Mouse (Mus musculus): ENCODE results near the gene Acot8. TPM values are rescaled to one million over a fixed set of nuclear protein-coding genes. Genes with fewer than 3 reads are reported as not detected.

Gene Acot8
- polyA plus RNA-seq, 1 experiment from 2014 or later: 19.4 TPM

DNA sequence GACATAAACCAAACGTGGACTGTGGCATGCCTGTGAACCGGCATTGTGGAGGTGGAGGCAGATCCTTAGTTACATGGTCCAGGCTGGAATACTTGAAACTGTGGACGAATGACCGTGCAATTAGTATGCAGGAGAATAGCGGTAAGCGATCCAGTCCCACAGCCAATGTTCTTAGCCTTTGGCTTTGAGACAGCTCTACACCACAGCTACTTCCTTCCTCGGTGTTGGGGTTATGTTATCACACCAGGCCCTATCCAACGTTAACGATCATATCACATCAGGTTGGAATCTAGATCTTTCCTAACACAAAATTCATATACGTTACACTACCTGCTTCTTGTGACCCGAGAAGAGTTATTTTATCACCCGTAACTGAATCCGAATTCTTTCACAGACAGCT, 59.7 kb downstream of the Acot8 start:
- H3K4me2 ChIP-seq: peak overlapping the region; percentile 96
- 70% methylated on average over 13 of the region's 13 CpGs for WGBS
- peak overlapping the region; percentile 95 for H3K9ac ChIP-seq
- H3K9me3 ChIP-seq: no peaks in the 10 kb centered on the region
- peak overlapping the region; percentile 93 for H3K4me3 ChIP-seq
- H3K27me3 ChIP-seq: 0 out of 2 replicates have a peak, but pooled peaks cover 4% of the 10 kb centered on the region
- ATAC-seq (ENCODE audit: low FRiP score): no peak
- peaks cover 24% of the 10 kb centered on the region for H3K36me3 ChIP-seq
- peaks cover 36% of the 10 kb centered on the region for H3K4me1 ChIP-seq (replicated peaks)
- no peak overlapping the region for H3K27ac ChIP-seq

Other genes starting within 250 kb of the Acot8 start
- gene Wfdc2, start 242.5 kb downstream of the Acot8 start, polyA plus RNA-seq (2015; fragmentation: Nextera tagmentation; extraction: Ambion mirVana): 4.5 and 5.5 TPM in 2 replicates
- not detected in 2 replicates for gene Spint3, start 231.4 kb downstream of the Acot8 start, polyA plus RNA-seq (2015; fragmentation: Nextera tagmentation; extraction: Ambion mirVana)
- gene Wfdc6a, start 219.4 kb downstream of the Acot8 start, polyA plus RNA-seq (2015; fragmentation: Nextera tagmentation; extraction: Ambion mirVana): not detected in 2 replicates
- not detected in 2 replicates for gene Eppin, start 211.3 kb downstream of the Acot8 start, polyA plus RNA-seq (2015; fragmentation: Nextera tagmentation; extraction: Ambion mirVana)
- gene Wfdc6b, start 191.4 kb downstream of the Acot8 start, polyA plus RNA-seq (2015; fragmentation: Nextera tagmentation; extraction: Ambion mirVana): not detected in 2 replicates
- gene Wfdc8, start 191.3 kb downstream of the Acot8 start, polyA plus RNA-seq (2015; fragmentation: Nextera tagmentation; extraction: Ambion mirVana): not detected in 2 replicates
- gene Wfdc16, start 166.1 kb downstream of the Acot8 start, polyA plus RNA-seq (2015; fragmentation: Nextera tagmentation; extraction: Ambion mirVana): not detected in 2 replicates
- gene Wfdc10, start 148.8 kb downstream of the Acot8 start, polyA plus RNA-seq (2015; fragmentation: Nextera tagmentation; extraction: Ambion mirVana): not detected in 2 replicates
- gene Wfdc9, start 148.3 kb downstream of the Acot8 start, polyA plus RNA-seq (2015; fragmentation: Nextera tagmentation; extraction: Ambion mirVana): not detected in 2 replicates
- not detected in 2 replicates for gene Wfdc11, start 130.8 kb downstream of the Acot8 start, polyA plus RNA-seq (2015; fragmentation: Nextera tagmentation; extraction: Ambion mirVana)
- gene Wfdc13, start 119.8 kb downstream of the Acot8 start, polyA plus RNA-seq (2015; fragmentation: Nextera tagmentation; extraction: Ambion mirVana): not detected in 2 replicates
- gene Spint4, start 106.4 kb downstream of the Acot8 start, polyA plus RNA-seq (2015; fragmentation: Nextera tagmentation; extraction: Ambion mirVana): not detected in 2 replicates
- not detected in 2 replicates for gene Spint5, start 89.6 kb downstream of the Acot8 start, polyA plus RNA-seq (2015; fragmentation: Nextera tagmentation; extraction: Ambion mirVana)
- gene Wfdc3, start 59.0 kb downstream of the Acot8 start, polyA plus RNA-seq (2015; fragmentation: Nextera tagmentation; extraction: Ambion mirVana): 0.95 and 1.2 TPM in 2 replicates
- 65.0 and 72.3 TPM in 2 replicates for gene Dnttip1, start 58.9 kb downstream of the Acot8 start, polyA plus RNA-seq (2015; fragmentation: Nextera tagmentation; extraction: Ambion mirVana)
- 97.2 and 108 TPM in 2 replicates for gene Ube2c, start 35.0 kb downstream of the Acot8 start, polyA plus RNA-seq (2015; fragmentation: Nextera tagmentation; extraction: Ambion mirVana)
- gene Tnnc2, start 24.9 kb downstream of the Acot8 start, polyA plus RNA-seq (2015; fragmentation: Nextera tagmentation; extraction: Ambion mirVana): 1.3 and 3.9 TPM in 2 replicates
- gene Snx21, start 19.1 kb downstream of the Acot8 start, polyA plus RNA-seq (2015; fragmentation: Nextera tagmentation; extraction: Ambion mirVana): 21.0 and 22.4 TPM in 2 replicates
- 13.7 and 14.6 TPM in 2 replicates for gene Zswim3, start 216 bp upstream of the Acot8 start, polyA plus RNA-seq (2015; fragmentation: Nextera tagmentation; extraction: Ambion mirVana)
- 23.9 and 24.3 TPM in 2 replicates for gene Zswim1, start 17.8 kb upstream of the Acot8 start, polyA plus RNA-seq (2015; fragmentation: Nextera tagmentation; extraction: Ambion mirVana)
- not detected in 2 replicates for gene Spata25, start 23.7 kb upstream of the Acot8 start, polyA plus RNA-seq (2015; fragmentation: Nextera tagmentation; extraction: Ambion mirVana)
- gene Ctsa, start 28.0 kb upstream of the Acot8 start, polyA plus RNA-seq (2015; fragmentation: Nextera tagmentation; extraction: Ambion mirVana): 101 and 109 TPM in 2 replicates
- gene Neurl2, start 28.6 kb upstream of the Acot8 start, polyA plus RNA-seq (2015; fragmentation: Nextera tagmentation; extraction: Ambion mirVana): 5.4 and 5.9 TPM in 2 replicates
- 123 and 127 TPM in 2 replicates for gene Pltp, start 52.8 kb upstream of the Acot8 start, polyA plus RNA-seq (2015; fragmentation: Nextera tagmentation; extraction: Ambion mirVana)
- 87.8 and 95.3 TPM in 2 replicates for gene Pcif1, start 74.4 kb upstream of the Acot8 start, polyA plus RNA-seq (2015; fragmentation: Nextera tagmentation; extraction: Ambion mirVana)
- gene Zfp335, start 106.9 kb upstream of the Acot8 start, polyA plus RNA-seq (2015; fragmentation: Nextera tagmentation; extraction: Ambion mirVana): 13.1 and 13.9 TPM in 2 replicates
- 23.8 and 25.2 TPM in 2 replicates for gene Mmp9, start 135.9 kb upstream of the Acot8 start, polyA plus RNA-seq (2015; fragmentation: Nextera tagmentation; extraction: Ambion mirVana)
- 21.4 and 22.1 TPM in 2 replicates for gene Slc12a5, start 155.9 kb upstream of the Acot8 start, polyA plus RNA-seq (2015; fragmentation: Nextera tagmentation; extraction: Ambion mirVana)
- 119 and 128 TPM in 2 replicates for gene Ncoa5, start 230.0 kb upstream of the Acot8 start, polyA plus RNA-seq (2015; fragmentation: Nextera tagmentation; extraction: Ambion mirVana)